Mouse (Mus musculus): ENCODE data around the gene Nsmce1.

GRCm38 (mm10) chr7:125418413-125418812, 73.0 kb downstream of the Nsmce1 start:
- no peak for TF ChIP-seq POLR2A (IDR thresholded peaks at IDR 0.05; ENCODE audit: insufficient read depth, low read depth, low read length)
- TF ChIP-seq CTCF (IDR thresholded peaks at IDR 0.05; ENCODE audit: insufficient read depth, low read depth, low read length) = no peak

Data from olfactory bulb, adult 2 months (tissue).